Mouse (Mus musculus) erythroid progenitor cell, adult 5-6 weeks (primary cell): ENCODE results near the gene Gpr39. TPM values are rescaled to one million over a fixed set of nuclear protein-coding genes. Genes with fewer than 3 reads are reported as not detected.
"Not testable (repeated sequence)": the region's sequence is repeated elsewhere in the genome, so short reads cannot be mapped to it uniquely, and the experiment has no call there.

Experiments
- ATAC-seq: replicated peaks from 2 replicates; pipeline ENCODE4 v1.8.0; 2016; ENCODE audit warnings: moderate number of reproducible peaks, mild to moderate bottlenecking, moderate TSS enrichment, inconsistent platforms; ENCODE audit not compliant: poor library complexity, low FRiP score, severe bottlenecking
- total RNA-seq, 2 experiments: library from RNA; stranded (forward) in 1 of 2; stranded (reverse) in 1 of 2; fragments of 150-400 nt in 1 of 2; fragments of 186-747, 209-891 nt in 1 of 2; gene quantifications; 2 replicates each; pipeline versions ENCODE4 v1.2.3 to v1.2.4; 2015 to 2017; ENCODE audit warnings: low replicate concordance in 2 of 2

Gene Gpr39
- total RNA-seq (2015; ENCODE audit: low replicate concordance), result not detected in 2 replicates
- total RNA-seq (2017; ENCODE audit: low replicate concordance), result not detected in 2 replicates

DNA sequence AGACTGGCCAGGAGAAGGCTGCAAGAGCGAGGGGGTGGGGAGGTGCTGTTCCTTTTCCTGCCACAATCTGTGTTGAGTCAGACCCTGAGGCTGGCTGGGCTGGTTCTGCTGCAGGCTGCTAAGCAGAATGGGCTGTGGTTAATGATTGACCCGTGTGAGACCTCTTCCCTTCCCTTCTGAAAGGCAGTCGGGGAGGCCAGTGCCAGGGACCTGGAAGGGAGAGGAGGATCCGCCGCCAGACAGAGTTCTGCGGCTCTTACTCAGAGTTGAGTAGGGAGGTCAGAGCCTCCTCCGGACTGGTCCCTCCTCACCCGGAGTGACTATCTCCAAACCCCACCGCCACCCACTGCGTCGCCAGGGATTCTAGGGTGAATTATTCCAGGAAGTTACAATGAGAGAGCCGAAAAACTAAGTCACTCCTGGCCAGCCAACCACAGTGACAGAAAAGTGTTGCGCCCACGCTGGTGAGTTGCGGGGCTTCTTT, at the start of gene Gpr39:
TSS of gene Gpr39 (plus strand) at position 206 of the 484 bp plus-strand sequence.
- no peak for ATAC-seq

DNA sequence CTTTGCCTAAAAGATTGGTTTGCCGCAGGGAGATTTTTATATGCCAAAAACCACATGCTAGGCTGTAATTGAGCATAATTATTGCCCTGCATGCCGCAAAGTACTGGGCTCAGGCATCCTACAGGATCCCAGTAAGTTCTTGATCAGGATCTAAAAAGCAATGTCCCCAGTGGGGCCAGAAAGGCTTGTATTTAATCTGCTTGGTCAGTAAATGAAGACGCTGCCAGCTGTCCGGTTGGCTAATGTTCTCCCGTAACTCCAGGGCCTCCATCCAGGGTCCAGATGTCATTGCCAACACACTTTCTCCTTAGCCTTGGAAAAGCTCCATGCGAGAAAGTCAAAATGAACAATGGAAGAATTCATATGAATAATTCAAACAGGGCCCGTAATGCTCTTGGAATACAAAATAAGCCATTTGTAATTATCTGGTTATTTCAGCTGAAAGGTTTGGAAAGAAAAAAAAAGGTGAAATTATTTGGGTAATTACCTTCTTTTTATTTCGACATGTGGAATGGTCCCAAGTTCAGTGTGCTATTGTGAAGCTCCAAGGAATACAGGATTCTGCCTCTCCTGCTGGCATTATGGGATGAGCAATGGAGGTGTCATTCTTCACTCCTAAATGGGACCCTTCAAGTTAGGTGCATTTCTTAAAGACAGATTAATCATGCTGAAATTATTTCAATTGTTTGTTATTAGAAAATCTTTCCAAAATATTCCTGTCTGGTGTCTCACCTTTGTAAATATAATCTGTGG, 37.1 kb upstream of the Gpr39 start:
- no peak for ATAC-seq

DNA sequence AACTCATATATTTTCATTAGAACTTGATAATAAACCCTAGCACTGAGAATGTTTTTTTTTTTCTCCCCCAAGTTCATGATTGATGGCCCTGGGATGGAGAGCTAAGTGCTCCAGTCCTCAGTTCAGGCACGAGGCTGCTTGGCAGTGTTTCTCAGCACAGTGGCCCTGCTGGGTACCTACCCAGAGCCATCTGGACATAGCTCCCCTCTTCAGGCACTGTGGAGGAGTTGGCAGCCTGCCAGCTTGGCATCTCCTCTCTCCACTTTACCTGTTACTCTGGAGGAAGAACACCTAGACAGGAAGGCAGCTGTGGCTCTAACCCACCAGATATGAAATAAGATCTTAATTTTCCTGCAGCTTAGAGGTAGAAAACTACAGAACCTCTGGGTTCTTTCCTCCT, 33.2 kb upstream of the Gpr39 start:
- ATAC-seq, result no peak

DNA sequence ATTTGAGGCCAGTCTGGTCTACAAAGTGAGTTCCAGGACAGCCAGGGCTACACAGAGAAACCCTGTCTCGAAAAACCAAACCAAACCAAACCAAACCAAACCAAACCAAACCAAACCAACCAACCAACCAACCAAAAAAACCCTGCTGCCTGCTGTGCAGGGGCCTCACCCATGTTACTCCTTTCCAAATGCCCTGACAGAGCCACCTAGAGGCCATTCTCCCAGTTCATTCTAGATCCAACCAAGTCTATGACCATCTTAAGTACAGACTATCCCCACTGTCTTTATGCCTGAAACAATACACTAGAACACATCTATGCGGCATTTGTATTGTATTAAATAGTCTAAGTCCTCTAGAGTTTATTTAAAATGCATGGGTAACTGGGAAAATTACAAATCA, 30.0 kb upstream of the Gpr39 start:
- not testable (repeated sequence) for ATAC-seq

DNA sequence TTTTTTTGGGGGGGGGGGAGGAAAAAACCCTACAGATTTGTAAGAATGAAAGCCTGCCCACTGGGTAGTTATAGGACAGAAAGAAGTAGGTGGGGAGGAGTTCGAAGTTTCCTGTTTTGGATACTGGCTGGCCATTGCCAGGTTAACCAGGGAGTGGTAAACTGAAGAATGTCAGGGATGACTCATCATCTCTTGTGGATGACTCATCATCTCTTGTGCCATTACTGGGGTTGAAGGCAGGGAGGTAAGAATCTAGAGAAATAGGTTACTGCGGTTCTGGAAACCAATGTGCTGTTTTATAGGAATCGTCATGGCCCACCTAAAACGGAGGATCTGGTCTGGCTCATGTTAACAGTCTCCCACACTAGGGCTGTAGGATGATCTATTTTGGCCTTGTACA, 28.8 kb upstream of the Gpr39 start:
- no peak for ATAC-seq

DNA sequence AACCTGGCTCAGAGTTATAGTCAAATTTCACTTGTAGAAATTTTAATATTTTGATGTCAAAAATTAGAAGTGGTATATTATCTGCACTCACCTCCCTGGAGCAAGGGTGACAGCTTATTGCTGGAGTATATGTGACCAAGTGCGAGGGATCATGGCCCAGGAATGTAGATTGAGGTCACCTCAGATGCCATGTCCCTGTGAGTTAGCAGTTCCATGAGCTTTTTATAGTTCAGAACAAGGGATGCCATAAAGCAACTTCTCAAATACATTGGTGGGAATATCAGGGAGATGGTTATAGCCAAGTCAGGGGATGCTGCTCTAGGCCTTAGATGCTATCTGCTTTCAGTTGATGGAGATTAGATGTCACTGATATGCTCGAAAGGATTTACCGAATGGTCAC, 27.7 kb upstream of the Gpr39 start:
- no peak for ATAC-seq

DNA sequence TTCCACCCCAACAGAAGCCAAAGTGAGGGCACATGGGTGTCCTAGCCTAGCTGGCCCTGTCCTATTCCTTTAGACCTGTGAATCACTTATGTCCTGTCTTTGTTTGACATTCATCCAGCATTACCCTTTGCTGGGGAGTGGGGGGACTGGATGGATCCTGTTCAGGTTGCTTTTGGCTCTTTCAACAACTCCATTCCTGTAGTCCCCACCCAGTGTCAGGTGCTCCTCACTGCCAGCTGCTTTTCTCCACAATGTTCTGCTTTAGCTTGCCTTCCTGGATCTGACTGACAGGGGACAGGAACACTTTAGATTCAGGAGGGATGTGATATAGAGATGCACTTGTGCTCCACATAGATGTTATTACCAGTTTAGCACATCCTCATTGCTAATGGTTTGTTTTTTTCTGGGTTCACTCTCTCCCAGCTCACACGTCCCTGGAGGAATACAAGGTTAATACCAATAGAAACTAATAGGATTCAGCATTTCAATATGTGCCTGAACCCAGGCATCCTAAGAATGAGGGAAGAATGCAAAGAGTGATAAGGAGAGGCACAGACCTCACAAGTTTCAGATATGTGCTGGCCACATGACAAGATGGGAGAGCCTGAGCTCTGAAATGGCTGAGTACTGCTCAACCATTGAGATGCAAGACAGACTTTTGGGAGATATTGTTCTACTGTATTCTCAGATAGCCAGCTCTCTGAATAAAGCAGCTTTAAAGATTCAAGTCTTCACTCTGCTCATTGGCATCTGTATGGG, 23.8 kb upstream of the Gpr39 start:
- ATAC-seq, result no peak

DNA sequence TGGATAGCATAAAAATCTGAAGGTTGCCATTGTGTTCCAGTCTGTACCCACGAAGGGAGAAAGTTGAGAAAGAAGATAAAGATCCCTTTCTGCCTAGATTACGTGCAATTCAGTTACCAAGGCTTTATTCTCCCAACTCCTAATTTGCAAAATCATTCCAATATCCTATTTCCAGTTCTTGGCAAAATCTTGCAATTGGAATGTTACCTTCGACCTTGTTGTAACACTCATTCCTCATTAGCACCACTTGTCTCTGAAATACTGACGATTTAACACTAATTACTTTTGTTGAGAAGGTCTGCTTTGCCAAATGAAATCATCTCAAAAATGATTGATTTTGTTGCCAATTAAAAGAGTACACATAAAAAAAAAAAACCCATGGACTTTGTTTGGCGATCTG, 19.4 kb upstream of the Gpr39 start:
- no peak for ATAC-seq

DNA sequence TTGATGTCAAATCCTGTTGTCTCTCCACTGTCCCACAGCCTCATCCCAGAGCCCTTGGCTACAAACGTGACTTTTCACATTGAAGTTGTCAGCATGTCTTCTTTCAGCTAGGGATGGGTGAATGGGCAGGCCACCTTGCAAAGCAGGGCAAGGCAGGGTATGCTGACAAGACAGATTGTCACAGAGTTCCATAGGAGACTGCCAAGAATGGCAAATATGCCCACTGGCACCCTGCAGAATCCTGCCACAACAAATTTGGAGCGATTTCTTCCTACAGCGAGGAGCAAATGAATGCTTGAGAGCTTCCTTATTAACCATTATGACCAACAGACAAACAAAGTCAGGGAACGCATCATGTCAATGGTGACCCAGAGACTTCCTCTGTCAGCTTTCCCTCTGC, 16.6 kb upstream of the Gpr39 start:
- no peak for ATAC-seq

DNA sequence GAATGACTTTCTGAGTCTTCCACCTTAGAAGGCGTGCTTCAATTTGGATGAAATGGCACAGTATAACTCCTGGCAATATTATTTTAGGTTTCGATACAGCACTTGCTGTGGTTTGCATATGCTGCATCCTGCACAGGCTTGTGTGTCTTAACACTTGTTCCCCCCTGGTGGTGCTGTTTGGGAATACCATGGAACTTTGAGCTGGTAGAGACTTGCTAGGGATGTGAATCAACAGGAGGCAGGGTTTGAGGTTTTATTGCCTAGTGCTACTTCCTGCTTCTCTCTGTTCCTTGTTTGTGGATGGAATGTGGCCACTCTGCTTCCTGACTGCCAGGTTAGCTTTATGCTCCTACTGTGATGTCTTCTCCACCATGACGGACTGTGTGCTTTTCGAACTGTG, 15.9 kb upstream of the Gpr39 start:
- ATAC-seq, result no peak

DNA sequence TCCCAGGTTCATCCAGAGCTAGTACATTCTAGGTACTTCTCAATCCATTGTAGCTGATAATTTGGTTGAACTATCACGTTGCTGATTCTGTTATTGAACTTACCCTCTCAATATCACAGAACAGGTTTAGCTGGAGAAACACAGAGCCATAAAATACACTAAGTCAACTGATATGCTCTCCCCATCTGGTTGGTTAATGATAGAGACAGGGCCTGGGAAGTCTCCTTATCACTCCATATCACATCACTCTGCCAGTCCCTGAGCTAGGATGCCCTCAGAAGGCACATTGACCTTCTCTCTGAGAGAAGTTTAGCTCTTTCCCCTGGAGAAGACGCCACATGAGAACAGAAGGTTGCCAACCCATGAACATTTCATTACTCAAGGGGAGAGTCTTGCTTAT, 14.7 kb upstream of the Gpr39 start:
- ATAC-seq, result no peak

DNA sequence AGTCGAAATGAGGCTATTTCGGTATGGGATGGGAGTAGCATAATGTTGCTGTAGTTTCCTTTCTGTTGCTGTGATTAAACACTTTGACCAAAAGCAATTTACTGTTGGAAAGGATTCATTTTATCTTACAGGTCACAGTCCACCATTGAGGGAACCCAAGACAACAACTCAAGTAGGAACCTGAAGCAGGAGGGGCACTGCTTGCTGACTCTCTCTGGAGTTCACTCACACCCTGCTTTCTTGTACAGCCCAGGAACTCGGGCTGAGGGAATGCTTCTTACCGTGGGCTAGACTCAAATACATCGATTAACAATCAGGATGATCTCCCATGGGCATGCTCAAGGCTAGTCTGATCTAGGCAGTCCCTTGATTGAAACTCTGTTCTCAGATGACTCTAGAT, 14.1 kb upstream of the Gpr39 start:
- ATAC-seq, result no peak

DNA sequence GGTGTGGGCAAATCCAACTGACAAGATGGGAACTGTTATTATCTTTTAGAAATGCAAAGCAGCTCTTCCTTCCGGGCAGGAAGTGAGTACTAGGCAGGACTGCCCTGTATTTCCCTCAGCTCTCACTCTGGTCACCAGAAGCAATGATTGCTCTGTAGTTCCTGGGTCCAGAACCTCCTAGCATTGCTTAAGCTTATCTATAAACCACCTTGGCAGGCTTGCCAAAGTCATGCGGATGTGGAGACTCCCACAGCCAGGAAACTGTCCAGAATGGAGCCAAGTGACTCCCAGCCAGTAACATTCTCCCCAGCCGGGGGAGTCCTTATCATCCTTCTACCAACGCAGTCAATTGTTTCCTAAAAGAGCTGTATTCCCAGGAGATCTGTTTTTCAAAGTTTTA, 13.7 kb upstream of the Gpr39 start:
- ATAC-seq, result no peak

DNA sequence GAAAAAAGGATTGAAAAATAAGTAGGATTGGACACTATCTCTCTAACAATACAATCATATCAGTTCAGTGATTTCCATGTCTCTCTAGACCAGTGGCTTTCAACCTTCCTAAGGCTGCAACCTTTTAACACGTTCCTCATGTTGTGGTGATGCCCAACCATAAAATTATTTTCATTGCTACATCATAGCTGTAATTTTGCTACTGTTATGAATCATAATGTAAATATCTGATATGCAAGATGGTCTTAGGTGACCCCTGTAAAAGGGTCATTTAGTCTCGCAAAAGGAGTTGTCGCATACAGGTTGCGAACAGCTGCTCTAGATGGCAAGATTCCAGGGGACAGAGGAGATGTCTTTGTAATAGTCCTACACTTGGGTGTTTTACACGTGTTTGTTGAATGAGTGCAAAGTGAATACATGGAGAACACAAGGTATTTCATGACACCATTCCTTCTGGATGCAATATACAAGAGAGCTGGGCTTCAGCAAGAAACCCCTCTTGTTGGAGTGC, 11.6 kb upstream of the Gpr39 start:
- ATAC-seq, result no peak

DNA sequence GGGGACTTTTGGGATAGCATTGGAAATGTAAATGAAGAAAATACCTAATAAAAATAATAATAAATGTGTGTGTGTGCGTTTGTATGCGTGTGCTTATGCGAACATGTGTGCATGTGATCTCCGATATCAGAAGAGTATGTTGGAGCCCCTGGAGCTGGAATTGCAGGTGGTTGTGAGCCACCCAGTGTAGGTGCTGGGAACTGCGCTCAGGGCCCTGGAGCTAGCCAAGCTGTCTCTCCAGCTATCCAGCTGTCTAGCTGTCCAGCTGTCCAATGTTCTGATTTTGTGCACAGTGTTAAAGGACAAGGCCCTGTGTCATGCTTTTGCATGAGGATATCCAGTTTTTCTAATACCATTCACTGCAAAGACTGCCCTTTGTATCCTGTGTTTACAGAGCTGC, 7.8 kb upstream of the Gpr39 start:
- ATAC-seq, result no peak

DNA sequence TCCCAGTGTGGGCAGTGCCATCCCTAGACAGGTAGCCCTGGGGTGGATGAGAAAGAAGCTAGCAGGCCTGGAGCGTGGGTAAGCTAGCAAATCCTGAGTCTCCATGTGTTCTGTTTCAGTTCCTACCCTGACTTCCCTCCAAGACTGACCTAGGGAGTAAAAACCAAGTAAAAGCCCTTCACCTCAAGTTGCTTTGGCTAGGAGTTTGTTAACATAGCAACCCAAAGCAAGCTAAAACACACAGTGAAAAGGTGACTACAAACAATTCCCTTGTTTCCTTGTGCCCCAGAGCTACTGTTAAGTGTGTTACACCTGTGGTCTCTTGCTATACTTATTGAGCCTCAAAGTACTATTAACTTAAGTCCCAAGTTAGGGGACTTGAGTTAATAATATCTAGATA, 1.6 kb upstream of the Gpr39 start:
- ATAC-seq, result no peak

DNA sequence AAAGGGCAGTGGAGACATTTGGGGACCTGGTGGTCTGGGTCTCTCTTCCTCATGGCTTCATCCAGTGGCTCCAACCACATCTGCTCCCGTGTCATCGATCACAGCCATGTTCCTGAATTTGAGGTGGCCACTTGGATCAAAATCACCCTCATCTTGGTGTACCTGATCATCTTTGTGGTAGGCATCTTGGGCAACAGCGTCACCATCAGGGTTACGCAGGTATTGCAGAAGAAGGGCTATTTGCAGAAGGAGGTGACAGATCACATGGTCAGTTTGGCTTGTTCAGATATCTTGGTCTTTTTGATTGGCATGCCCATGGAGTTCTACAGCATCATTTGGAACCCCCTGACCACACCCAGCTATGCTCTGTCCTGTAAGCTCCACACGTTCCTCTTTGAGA, 491 bp downstream of the Gpr39 start:
- ATAC-seq, result no peak

DNA sequence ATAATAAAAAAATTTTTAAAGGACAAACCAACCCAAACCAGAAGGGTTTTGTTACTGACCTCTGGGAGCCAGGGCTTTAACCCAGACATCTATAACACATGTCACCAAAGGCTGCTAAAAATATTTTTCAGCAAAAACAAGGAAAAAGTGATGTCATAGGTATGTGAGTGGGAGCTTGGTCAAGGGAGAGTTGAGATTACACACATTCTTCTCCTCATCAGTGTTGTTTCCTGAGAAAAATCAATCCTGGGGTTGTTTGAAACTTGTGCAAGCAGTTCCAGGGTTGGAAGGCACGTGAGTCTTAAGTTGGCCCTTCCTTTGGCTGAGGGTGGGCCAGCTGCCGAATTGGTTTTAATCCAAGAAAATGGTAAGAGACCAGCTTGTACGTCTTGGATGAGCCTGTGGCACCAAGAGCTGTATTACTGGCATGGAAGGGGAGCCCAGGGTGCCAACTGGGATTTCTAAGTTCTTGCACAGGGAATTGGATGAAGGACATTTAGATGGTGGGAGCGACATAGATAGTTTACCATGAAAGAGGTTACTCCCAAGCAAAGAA, 2.8 kb downstream of the Gpr39 start:
- no peak for ATAC-seq

DNA sequence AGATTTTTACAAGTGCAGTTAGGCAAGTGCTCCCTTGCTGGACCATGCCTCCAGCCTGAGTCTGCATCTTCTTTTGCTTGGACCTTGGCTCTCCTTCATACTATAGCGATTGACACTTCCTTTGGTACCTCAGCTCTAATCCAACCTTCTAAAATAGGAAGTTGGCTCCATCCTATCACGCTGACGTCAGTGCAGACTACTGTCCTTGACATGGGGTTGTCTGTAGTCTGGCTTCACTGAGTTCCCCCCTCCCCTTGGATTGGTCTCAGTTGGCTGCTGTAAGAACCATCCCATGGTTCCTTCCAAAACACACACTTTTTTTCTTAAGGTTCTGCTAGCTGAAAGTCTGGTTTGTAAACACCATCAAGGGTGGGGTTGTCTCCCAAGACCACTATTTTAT, 7.6 kb downstream of the Gpr39 start:
- ATAC-seq, result no peak

DNA sequence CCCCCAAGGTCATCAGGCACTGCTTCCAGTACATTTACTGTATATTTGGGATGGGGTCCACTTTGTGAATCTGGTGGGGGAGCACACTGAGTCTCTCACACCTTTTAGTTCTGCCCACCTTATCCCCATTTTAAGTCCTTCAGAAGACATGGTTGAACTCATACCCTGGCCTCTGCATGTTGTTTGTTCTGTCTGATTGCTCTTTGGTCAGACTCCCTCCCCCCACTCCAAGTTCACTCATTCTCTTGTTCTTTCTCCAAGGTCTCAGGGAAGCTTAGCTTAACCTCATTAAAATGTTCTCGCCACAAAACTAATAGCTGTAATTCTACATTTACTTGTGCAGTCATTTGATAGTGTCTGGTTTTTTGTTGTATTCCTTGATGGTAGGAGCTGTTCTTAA, 8.5 kb downstream of the Gpr39 start:
- ATAC-seq, result no peak
